Mouse (Mus musculus) thymus, postnatal 4 days (tissue): ENCODE data around the gene Egfem1.

ENCODE experiments used
- DNase-seq: peaks from one replicate; pipeline ENCODE4 v3.0.0; 2021

The Egfem1 gene

DNA sequence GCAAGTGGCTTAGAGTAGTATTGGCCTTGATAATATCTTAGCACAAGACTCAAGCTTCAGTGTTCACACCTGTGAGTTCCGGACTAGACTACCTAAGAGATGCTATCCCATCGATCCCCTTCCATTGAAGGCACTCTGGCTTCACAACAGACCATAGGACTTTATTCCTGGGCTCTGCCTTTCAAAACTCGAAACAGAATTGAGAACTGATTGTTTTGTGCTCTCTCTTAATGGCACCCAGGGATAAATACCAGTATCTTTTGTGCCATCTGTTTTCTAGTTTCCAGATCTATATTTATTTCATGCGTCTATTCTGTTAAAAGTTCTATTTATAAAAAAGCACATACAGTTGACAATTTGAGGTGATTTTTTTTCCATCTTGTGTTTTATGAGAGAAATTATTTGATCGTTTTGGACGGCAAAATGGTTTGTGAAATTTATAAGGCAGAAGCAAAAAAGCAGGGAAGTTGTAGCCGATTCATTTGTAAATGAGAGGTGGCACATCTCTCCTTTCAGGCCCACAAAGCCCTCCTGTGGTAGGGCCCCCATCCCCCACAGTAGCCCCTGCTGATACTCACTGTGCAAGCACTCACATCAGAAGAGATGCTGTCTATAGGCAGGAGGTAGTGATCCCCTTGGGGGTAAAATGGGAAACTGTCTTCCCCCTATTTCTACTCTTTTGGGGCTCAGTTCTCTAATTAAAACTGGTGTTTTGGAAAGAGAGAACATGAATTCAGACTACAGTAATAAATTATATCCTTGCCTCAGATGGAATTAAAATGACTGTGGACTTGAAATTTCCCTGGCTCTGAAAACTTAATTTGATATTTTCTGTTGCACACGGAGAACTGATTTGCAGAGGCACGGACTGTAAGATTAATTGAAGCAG, 53.6 kb downstream of the Egfem1 start:
- DNase-seq = no peak

DNA sequence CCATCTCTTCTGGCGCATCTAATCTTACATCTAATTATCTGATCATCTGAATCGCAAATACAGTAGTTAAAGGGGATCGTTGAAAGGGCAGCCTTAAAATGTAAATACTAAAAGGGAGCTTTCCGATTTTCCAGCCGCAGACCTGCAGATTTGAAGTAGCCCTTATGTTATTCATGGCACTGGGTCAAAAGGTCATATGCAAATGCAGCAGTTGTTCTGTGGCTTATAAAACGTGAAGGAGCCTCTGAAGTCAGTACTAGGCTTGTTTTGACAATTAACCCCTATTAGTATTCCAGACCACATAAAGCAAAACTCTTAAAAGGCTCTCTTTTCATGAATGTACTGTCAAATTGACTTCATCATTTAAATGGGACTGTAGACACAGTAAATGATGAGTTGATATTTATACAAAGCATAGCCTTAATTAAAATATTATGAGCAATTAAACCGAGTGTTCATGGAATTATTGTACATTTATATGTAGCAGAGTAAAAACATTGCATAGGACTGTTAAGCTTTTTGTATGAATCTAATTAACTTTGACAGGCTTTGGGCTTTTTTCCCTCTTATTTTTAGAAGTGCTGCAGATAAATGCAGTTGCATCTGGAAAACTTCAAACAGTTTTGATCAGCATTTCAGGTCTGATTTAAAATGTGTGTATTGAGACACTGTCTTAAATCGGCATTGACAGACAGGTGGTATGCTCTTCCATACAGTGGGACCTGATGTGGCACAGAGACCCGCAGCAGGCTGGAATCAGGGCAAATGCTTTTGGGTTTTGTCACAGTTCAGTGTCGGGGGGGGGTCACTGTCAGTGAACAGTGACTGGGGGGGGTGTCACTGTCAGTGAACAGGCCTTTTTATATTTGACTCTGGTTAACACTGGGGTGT, 54.5 kb downstream of the Egfem1 start:
- DNase-seq = no peak

DNA sequence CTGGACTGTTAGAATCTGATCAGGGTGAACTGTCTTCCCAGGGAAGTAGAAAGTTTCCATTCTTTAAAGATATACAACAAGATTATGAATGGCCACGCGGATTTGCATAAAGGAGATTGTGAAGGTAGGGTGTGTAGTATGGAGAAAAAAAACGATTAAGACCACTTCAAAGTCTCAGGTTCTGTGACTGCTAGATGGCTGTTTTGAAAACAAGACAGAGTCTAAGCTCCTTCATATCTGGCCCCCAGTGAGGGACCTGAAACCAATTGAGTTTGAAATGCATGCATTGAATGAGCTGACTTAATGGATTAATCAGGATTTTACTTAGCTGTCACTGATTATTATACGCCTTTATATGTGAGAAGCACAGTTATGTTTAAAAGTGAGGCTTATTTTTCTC, 86.6 kb downstream of the Egfem1 start:
- no peak for DNase-seq

DNA sequence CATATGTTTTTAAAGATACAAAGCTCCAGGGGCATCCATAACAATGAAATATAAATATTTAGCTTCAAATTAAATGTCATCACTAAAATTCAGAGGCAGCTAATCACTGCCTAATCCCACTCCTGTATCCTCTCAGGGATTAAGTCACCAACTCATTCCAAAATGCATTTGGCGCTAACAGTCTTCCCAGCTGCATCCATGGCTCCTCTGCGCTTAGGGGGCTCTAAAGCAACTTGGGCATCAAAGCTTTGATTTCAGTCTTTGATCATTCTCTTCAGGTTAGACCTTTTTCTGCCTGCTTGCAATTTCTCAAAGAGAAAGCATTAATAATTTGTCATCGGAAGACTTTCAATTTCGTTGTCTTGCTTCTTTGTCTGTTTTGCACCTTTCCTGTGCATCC, 87.2 kb downstream of the Egfem1 start:
- no peak for DNase-seq

DNA sequence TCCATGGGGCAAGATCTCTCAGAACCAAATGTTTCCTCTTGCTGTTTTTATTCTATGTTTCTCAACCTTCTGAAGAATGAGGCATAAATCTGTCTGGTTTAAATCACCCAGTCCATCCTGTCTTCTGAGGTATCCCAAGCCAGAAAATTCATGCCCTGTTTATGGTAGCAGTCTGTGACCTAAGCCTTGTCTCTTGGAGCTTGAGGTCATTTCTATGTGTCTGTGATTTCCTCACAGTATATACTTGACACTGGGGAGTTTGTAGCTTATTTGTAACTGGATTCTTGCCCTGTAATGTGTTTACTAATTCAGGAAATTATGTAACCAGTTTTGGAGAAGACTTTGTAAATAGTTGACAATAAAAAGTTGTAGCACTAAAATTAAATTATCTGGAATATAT, 95.2 kb downstream of the Egfem1 start:
- no peak for DNase-seq

DNA sequence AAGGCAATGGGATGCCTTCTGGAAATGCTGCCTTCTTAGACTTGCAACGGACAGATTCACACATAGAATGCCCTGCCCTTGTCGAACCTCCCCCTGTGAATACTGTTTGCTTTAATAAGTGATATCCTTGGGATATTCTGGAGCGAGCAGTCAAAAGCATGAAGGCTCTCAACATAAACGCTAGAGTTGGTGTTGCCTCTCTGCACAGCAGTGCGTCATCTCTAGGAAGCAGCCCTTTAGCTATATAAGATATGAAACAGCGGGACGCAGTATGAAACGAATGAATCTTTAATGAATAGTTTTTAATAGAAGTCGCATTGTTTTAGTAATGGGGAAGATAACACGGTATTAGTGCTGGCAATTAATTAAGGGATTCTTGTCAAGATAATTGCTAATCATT, 101.2 kb downstream of the Egfem1 start:
- no peak for DNase-seq

DNA sequence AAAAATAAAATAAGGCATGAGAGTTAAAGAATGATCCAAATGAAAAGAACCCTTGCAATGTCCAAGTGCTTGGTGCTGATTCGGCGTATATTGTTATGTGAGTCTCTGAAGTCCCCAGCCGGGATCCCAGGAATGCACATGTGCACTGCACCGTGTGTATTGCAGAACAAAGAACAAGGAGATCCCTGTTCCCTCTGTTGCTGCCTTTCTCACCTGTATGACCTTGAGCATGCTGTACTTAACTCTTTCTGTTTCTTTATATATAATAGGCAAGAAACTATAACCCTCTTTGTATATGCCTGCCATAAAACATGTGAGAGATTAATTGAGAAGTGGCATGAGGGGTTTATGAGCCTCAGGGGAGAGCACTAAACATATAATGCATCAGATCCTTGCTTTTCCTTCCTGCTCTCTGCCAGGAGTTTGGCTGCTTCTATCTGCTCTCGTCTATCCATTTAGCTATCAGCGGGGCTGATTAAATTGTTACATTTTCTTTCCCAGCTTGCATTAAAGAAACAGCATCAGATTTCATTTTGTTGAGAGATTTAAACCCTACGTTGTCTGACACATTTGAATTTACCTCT, 101.9 kb downstream of the Egfem1 start:
- DNase-seq = no peak

DNA sequence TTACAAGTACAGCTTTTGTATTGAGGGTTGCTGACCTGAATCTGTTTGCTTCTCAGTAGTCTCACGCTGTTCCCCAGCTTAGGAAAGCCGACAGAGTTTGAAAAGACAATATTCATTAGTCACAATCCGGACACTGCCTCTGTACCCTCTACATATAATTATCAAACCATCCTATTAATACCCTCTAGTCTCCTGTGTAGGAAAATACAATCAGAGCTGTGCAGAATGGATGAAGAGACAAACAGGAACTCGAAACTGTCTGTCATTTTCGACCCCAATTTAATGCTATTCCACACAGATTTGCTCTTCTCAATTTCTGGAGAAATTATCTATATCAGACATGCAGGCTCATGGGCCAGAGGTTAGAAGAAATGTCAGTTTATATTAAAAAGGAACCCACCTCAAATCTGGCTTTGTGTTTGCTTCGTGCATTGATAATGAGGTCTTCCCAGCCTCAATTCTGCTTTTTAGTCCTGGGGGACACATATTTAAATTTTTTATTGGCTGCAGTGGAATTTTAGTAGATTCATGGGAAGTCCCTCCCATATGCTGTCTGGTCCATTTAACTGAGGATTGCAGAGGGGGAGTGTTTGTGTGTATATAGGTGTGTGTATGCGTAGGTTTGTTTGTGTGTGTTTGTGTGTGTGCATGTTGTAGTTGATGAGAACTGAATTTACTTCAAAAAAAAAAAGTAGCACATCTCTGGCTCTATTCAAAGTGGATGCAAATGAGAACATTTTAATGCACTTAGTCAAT, 102.8 kb downstream of the Egfem1 start:
- no peak for DNase-seq

DNA sequence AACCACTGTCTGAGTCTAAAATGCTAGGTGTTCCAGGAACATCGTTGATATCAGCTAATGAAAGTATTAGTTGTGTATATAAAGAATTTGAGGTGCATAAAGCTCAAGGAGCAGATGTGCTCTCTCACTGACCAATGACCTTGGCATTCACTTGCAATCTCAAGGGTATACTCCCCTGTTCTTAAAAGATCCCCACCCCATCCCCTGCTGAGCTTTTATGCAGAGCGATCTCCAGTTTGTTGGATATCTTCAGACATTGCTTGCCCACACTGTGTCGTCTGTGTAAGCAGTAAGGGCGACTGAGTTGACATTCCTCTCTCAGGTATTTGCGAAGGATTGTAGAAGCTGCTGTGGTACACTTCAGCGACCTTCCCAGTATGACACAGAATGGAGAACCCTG, 108.4 kb downstream of the Egfem1 start:
- no peak for DNase-seq

DNA sequence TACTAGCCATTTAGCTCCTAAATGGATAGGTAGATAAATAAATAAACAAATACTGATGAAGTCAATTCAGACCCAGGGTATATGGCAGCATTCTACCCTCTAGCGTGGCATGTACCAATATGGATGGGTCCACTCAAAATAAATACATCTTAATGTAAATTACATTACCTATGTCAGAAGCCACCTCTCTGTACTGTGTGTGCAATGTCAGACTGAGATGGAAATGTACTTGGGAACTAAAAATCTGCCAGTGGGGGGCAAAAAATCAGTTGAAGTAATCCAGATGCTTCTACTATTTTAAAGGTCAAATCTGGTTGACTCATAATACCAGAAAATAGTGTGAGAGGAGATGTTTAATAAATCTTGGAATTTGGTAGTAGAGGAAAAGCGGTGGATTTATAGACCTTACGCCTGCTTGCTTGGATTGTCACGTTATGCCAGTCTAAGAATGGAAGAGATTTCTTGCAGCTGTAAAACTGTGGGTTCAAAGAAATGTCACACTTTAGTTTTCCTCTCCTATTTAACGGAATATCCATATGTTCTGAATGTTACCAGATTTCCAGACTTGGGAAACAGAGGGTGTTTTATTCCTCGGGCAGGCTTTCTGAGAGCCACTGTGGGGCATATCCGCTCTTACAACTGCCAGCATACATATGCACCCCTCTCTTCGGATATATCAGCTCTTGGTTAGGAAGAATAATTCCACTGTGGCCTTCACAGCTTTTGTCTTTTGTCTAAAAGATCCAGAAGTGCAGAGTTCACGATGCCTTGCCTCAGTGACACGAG, 116.1 kb downstream of the Egfem1 start:
- no peak for DNase-seq

DNA sequence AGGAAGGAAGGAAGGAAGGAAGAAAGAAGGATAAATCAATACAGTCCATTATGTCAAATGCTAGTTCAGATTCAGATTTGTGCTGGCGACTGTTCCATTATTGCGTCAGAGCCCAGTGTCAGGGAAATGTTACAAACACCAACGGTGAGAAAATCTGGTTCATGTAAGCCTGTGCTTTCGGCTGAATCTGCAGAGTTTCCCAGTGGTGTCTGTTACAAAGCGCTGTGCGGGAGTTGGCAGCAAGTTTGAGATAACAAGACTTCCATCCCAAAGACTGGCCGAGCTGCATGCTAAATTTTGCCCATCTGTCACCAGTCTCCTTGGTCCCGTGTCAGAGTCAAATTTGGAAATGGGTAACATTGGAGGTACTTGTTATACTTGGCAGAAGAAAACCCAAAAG, 118.8 kb downstream of the Egfem1 start:
- DNase-seq = no peak

DNA sequence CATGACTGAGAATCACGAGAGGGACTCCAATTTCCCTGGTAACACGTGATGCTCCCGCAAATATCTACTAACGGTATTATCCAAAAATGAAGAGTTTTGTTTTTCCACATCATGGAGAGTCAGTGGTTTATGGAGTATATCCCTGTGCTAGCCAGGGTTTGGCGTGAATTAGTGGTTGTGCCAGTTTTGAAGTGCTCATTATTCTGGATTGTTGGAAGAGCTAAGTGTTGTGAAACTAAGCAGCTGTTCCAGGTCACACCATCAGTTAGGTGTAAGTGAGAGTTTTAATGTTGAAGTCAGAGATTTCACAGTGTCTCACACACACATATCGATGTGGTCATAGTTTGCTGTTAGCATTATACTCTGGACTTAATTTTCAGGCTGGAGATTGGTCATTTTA, 120.7 kb downstream of the Egfem1 start:
- DNase-seq = no peak

DNA sequence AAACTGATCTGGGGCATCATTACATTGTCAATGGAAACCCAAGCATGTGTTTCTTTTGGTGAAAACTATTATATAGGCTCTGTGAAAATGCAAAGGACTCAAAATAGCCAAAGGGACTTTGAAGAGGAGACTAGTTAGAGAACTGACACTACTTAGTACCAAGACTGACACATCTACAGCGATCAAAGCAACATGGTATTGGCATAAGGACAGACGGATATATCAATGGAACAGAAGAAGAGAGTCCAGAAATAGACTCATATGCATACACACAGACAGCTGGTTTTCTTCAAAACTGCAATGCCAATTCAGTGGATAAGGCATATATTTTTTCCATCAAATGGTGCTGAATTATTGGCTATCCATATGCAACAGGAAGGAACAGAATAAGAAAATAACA, 140.6 kb downstream of the Egfem1 start:
- DNase-seq = no peak

DNA sequence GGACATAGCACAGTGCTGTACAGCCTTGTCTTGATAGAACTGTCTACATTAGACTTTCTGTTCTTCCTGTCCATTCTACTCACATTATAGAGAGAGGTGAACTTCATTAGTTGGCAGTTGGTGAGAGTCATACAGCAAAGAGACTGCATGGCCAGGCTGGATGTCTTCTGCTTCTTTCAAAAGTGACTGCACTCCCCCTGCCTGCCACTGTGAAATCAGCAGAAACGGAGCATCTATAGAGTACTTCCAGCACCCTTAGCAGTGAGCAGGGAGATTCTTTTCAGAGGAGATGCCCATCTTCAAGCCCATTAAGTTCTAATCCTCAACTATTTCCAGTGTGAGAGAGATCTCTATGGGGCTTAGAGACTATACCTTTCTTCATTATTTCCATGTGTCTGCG, 147.9 kb downstream of the Egfem1 start:
- DNase-seq = no peak

DNA sequence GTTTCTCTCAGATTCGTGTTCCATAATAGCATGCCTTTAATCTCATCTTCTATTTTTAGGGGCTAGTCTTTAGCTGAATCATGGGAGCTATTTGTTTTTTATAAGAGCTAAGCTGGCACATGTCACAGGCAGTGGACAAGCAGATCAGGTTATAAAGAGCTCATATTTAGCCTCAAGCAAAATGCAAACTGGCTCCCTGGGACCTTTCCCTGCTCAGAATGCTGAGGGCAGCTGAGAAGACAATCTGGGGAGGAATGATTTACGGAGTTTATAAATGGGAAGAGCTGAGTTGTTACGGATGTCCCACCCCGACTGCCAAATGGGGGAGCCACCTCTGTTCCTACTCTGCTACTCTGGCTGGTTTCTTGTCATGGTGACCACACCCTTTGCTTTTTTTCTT, 153.7 kb downstream of the Egfem1 start:
- no peak for DNase-seq

DNA sequence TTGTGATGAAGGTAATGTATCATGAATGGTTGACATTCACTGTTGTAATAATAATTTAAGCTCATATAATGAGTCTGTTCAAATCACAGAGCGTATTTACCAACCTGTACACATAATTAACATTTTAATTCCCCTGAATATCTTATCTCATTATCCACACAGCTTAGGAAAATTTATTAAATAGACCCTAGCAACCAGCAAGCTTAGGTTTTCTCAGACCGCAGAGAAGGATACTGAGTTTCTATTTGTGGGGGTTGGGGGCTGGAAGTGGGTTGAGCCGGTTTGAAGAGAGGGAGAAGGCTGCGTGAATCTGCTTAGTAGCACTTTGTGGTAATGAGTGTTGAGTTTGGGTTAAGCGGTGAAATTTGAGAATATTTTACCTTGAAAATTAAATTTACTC, 154.7 kb downstream of the Egfem1 start:
- DNase-seq = no peak

DNA sequence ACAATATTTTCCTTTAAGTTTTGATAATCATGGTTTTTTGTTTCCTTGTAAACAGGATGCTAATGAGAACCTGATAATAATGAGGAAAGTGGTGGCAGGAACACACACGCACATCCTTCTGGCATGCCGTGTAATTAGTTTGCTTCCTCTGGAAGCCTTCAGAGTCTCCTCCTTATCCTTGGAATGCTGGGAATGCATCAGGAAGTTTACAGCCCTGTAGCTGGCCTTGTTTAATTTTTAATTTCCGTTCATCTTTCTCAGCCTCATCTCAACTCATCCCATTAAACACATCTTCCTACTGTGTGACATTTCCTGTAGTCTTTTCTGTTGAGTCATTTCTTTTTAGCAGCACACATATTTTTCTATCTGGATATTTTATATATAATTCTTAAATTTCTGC, 161.8 kb downstream of the Egfem1 start:
- DNase-seq = no peak

DNA sequence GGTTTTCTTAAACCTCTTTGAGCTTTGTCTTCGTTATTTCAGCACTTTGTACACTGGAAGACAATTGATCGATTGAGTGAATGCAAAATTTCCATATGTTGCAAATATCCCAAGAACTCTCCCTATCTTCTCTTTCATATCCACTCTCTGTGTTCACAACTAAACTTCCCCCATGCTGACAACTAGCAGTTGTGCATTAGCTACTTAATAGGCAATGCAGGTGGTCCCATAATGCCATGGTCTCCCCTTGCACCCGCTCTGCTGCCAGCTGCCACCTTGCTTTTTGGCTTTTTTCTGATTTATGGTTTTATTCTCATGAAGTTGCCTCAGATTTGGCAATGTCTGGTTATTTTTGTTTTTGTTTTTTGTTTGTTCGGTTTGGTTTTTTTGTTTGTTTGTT, 209.8 kb downstream of the Egfem1 start:
- no peak for DNase-seq

DNA sequence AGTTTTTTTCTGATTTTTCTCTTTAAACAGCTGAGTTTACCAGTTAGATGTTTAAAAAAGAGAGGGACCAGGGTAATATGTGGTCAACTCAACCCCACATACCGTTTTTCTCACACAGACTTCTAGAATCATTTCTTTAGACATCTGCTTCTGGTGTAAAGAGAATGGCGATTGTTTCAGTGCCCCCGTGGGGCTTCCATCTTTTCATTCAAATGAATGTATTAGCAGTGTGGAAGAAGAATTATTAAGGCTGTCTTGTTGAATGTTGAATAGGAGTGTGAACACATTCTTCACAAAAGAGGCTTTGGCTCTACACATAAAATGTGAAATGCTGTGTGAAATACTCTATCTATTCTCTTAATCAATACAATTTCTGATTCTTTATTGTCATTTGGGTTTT, 210.4 kb downstream of the Egfem1 start:
- DNase-seq = no peak

DNA sequence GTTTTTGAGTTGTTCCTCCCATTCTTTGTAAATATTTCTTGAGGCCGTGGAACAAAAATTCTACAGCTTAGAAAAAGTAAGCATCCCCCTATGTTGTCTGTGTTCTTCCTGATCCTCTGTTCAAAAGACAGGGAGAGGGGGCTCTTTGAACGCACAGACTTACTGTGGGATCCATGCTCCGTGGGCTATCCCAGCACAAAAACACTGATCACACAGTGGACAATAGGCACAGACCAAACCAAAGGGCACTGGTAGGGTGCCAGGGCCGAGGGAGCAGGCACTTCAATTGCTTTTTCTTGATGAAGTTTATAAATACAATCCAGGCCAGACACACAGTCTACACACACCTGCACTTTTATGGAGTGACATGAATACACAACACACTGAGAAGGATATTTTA, 211.4 kb downstream of the Egfem1 start:
- no peak for DNase-seq

DNA sequence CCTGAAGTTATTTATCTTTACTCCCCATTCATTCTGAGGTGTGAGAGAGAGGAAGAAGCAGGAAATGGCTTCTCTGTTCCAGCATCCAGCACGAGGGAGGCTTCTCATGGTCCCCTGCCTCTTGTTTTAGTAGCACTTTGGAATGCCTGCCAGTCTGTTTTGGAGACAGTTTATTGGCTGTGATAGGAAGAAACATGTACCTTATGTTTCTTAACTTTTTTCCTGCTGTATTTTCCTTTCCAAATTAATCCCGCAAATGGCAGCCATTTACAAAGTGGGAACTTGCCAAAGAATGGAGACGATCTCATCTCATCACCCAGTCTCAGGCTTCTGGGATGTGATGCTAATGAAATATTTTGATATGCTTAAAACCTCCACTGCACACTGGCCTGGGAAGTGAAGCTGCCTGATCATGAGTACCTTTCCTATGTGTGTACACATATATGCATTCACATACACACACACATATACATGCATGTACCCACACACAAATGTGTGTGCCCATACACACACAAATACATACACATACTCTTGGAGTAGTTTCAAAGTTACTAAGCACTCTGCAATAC, 260.5 kb downstream of the Egfem1 start:
- DNase-seq = no peak

DNA sequence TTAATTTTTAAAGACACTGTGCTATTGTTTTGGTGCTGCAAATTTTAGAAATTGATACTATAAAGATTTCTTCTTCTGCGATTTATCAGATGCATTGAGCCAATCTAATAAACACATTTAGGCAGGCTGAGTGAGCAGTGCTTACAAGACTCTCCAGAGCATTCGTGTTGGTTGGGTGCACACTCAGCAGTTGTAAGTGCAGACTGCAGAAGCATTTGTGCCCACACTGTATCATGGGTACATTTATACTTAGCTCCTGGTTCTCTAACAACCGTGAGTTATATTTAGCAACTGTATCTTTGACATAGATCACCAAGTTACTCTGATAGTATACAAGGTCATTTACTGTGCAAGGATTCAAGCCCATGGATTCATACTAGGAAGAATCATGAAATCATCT, 264.0 kb downstream of the Egfem1 start:
- no peak for DNase-seq
